Mouse (Mus musculus) olfactory bulb, adult 2 months (tissue): ENCODE data around the gene Stmn1. TPM values are rescaled to one million over a fixed set of nuclear protein-coding genes. Genes with fewer than 3 reads are reported as not detected.

ENCODE experiments used
- H3K27ac ChIP-seq: fragments of 200-500 bp; 2 replicates; pipeline ENCODE4 v1.5.1; 2012; ENCODE audit warnings: low read depth, low read length; ENCODE audit not compliant: insufficient read depth
- H3K4me1 ChIP-seq: fragments of 200-500 bp; 2 replicates; pipeline ENCODE4 v1.6.1; 2012; ENCODE audit warnings: low read length; ENCODE audit not compliant: control insufficient read depth, insufficient read depth
- H3K4me3 ChIP-seq: fragments of 200-500 bp; 2 replicates; pipeline ENCODE4 v1.5.1; 2012; ENCODE audit warnings: mild to moderate bottlenecking, low read depth, low read length, moderate library complexity; ENCODE audit not compliant: insufficient read depth
- CTCF ChIP-seq: fragments of 200-500 bp; IDR thresholded peaks from 2 replicates; pipeline ENCODE4 v1.5.1; 2012; ENCODE audit warnings: low read depth, mild to moderate bottlenecking, low read length, moderate library complexity; ENCODE audit not compliant: insufficient read depth
- POLR2A ChIP-seq: fragments of 200-500 bp; IDR thresholded peaks from 2 replicates; pipeline ENCODE4 v1.6.1; 2012; ENCODE audit warnings: mild to moderate bottlenecking, low read depth, low read length, moderate library complexity; ENCODE audit not compliant: insufficient read depth
- WGBS: fragments of 180-500 bp; shearing (Covaris S2); methylation state at CpG from one replicate; pipeline ENCODE4 v1.1.7; 2018; 5-methylcytosine and 5-hydroxymethylcytosine counted together
- polyA plus RNA-seq: library from polyadenylated mRNA; stranded (reverse); fragments of >200 nt; gene quantifications from 2 replicates; pipeline ENCODE4 v1.2.4, GENCODE M21; 2012; ENCODE audit warnings: low replicate concordance; ENCODE audit not compliant: missing spikeins, insufficient read depth, insufficient read length

The Stmn1 gene
- polyA plus RNA-seq, 1 experiment = 402 TPM

DNA sequence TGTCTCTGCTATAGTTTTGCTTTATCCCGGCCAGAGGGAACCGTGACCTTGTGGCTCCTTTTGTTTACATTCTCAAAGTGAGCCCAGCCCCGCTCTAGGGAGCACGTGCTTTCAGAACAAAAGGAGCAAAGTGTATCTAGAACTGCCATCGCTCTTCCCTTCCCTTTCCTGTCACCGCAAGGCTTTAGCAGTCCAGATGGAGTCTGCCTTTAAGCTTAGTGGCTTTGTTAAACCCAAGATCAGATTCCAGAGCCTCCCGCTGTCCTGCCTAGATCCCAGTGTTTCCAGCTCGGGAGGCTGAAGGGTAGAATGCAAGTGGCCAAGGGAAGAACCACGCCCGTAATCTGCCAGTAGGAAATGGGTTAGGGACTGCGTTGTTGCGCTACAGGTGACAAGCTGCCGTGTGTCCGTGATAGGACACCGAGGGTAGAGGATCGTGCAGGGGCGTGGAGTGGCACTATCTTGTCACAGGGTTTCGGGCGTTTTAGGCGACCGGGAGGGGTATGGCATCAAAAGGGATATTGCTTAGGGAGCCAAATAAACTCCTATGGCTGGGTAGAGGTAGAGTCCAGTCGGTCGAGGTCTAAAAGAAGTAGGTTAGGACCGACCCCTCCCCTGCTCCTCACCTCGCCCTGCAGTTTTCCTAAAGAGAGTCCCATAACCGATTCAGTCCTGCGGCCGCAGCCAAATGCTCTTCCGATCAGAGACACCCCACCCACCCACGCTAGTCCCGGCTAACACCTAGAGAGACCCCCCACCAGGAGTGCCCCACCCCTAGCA is 495 bp upstream of the Stmn1 start:
- peaks cover 14% of the 10 kb centered on the region for H3K4me1 ChIP-seq
- TF ChIP-seq CTCF = no peak
- TF ChIP-seq POLR2A = no peak
- H3K27ac ChIP-seq = peak overlapping the region; percentile 52
- 2% methylated on average over 31 of the region's 31 CpGs for WGBS
- H3K4me3 ChIP-seq = peak overlapping the region; percentile 62

DNA sequence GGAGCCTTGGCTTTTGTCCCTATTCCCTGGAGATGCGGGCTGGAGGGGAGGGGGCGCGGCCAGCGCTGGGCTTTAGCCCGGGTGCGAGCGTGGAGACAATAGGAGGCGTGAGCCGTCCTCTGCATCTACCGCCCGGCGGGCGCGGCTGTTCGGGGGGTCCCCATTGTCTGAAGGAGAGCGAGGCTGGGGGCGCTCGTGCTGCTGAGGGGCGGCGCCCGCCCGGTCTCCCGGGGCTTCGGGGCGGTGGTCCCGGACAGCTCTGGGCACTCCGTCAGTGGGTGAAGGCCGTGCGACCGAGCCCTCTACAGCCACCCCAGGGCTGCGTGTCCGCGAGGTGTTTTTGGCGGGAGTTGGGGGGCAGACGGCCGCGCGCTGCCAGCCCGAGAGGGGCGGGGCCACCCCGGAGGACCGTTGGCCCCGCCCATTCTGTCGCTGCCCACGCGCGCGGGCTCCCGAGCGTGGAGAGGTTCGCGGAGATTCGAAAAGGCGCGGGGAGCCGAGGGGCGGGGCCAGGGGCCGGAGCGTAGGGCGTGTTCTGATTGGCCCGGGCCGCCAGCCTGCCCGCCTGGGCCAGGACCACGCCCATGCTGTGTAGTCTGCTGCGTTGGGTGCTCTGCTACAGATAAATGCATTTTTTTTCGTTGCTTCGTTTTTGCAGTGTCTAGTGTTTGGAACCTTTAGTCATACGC is 602 bp downstream of the Stmn1 start:
- Histone ChIP-seq H3K27ac (peak overlapping the region; percentile 22), H3K4me1 (peaks cover 15% of the 10 kb centered on the region), H3K4me3 (peak overlapping the region; percentile 62)
- WGBS = under 1% methylated on average over 68 of the region's 68 CpGs
- TF ChIP-seq POLR2A (no peak), CTCF (0 out of 2 replicates have a peak, but pooled peaks have one; percentile 19)

GRCm38 (mm10) chr4:134469341-134469796 is 1.2 kb downstream of the Stmn1 start:
- no peak for TF ChIP-seq CTCF
- TF ChIP-seq POLR2A = no peak
- WGBS = 2% methylated on average over 6 of the region's 6 CpGs
- H3K4me1 ChIP-seq = peaks cover 21% of the 10 kb centered on the region
- peak overlapping the region; percentile 62 for H3K4me3 ChIP-seq
- peak overlapping the region; percentile 36; the same call in 1 of the 2 replicates for H3K27ac ChIP-seq

- 30% methylated on average over 3 of the region's 3 CpGs for WGBS
- Histone ChIP-seq H3K4me3 (no peak overlapping the region), H3K27ac (no peak overlapping the region), H3K4me1 (peaks cover 27% of the 10 kb centered on the region)
- TF ChIP-seq CTCF (no peak), POLR2A (no peak)
Observed at GRCm38 (mm10) chr4:134469985-134470384, 1.9 kb downstream of the Stmn1 start.

DNA sequence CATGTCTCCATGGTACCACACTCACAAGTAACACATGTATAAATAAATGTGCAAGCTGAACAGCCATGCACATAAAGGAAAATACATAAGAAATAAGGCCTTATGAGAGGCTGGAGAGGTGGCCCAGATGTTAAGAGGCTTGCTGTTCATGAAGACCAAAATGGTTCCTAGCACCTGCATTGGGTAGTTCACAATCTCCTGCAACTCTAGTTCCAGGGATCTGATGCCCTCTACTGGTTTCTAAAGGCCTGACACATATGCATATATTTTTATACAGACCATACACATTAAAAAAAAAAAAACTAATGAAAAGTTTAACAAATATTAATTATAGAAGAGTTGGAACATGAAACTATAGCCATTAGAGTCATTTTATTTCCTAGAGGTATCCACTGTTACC is 3.3 kb downstream of the Stmn1 start:
- Histone ChIP-seq H3K4me3 (no peak overlapping the region), H3K27ac (no peak overlapping the region), H3K4me1 (peaks cover 22% of the 10 kb centered on the region)
- TF ChIP-seq POLR2A (no peak), CTCF (no peak)

- no peak for TF ChIP-seq POLR2A
- TF ChIP-seq CTCF = no peak
- Histone ChIP-seq H3K27ac (peak overlapping the region; percentile 78), H3K4me3 (no peak overlapping the region), H3K4me1 (peaks cover 16% of the 10 kb centered on the region)
- 27% methylated on average over 4 of the region's 4 CpGs for WGBS
Observed at GRCm38 (mm10) chr4:134473764-134474163, 5.6 kb downstream of the Stmn1 start.

DNA sequence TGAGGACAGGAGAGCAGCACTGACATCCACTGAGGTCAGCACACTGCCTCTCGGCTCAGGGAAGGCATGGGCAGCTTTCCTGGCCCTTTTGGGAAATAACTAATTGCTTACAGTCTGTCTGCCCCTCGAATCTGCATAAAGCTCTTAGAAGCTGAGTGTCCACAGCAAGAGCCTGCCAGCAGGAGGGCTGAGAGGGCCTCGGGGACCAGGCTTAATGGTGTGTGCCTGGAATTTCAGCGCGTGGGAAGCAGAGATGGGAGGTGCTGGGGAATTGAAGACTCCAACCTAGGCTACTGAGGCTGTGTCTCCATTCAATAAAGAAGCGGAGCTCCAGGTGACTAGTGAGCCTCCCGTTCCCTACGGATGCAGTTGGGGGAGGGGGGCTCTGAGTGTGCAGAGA is 6.1 kb downstream of the Stmn1 start:
- peak overlapping the region; percentile 78 for H3K27ac ChIP-seq

GRCm38 (mm10) chr4:134476899-134477298 is 8.8 kb downstream of the Stmn1 start:
- WGBS = 89% methylated on average over 8 of the region's 8 CpGs
- Histone ChIP-seq H3K27ac (no peak overlapping the region), H3K4me3 (no peak overlapping the region), H3K4me1 (peaks cover 16% of the 10 kb centered on the region)
- TF ChIP-seq POLR2A = no peak
- no peak for TF ChIP-seq CTCF

More for the DNA sequence above, 6.1 kb downstream of the Stmn1 start:
- peaks cover 16% of the 10 kb centered on the region for H3K4me1 ChIP-seq
- TF ChIP-seq CTCF (no peak), POLR2A (no peak)
- no peak overlapping the region for H3K4me3 ChIP-seq
- WGBS = 21% methylated on average over 8 of the region's 8 CpGs

DNA sequence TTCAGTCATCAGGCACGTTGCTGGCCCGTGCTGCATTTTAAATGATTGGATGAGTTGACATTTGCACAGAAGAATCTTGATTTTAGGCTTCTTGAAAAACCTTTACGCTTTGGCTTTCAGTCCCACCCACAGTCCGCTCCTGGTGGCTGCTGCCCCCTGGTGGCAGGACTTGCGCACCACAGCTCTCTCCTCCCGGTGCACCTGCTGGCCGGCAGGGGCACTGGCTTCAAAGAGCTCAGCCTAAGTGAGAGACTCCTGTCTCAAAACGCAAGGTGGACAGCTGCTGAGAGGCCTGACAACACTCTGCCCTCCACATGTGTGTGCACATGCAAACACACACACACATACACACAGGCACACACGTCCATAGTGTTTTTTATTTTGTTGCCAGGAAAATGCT is 9.9 kb downstream of the Stmn1 start:
- peaks cover 23% of the 10 kb centered on the region for H3K4me1 ChIP-seq
- H3K4me3 ChIP-seq = no peak overlapping the region
- TF ChIP-seq CTCF (peak; percentile 100), POLR2A (no peak)
- 2% methylated on average over 9 of the region's 9 CpGs for WGBS
- no peak overlapping the region for H3K27ac ChIP-seq
